11 mouse cellular contexts compared by ENCODE assay signal in the genomic region with DNA sequence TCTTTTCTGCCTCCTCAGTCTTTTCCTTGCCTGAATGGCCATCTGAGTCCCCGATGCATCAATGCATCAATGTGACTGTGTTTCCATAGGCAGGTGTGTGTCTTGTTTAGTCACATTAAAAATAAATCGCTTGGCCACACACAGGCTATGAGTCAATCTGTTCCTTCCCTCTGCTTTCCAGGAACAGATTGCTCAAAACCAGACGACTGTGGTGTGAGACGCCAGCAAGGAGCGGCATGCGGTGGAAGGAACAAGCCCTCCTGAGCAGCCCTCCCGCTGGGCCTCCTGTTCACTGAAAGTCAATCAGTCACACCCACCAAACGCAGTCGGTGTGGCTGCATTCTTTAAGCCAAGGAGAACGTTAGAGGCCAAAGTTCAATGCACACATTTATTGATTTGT. TPM values are rescaled to one million over a fixed set of nuclear protein-coding genes. Genes with fewer than 3 reads are reported as not detected.
DNase-seq lines count a peak whose midpoint lies in the region; ATAC-seq and TF ChIP-seq lines count a peak whose summit lies in the region.
"Had no signal": no experiment of that assay in that cellular context is flagged by ENCODE, and none has a peak within 500 bp of the region (broad histone marks: within the 10 kb centered on the region; RNA-seq: fewer than 3 reads in every experiment).

No protein-coding gene starts in this region.

- H3K27me3 ChIP-seq in hindbrain, embryonic 10.5 days (ENCODE audit: insufficient read depth, poor library complexity, severe bottlenecking), result peaks cover 9% of the 10 kb centered on the region; the same call in 1 of the 2 replicates
- H3K27me3 ChIP-seq in hindbrain, embryonic 12.5 days, result no peaks in the 10 kb centered on the region
- no peaks in the 10 kb centered on the region for H3K27me3 ChIP-seq in forebrain, postnatal 0 days (ENCODE audit: insufficient read depth, low read length)
- H3K27me3 ChIP-seq: limb, embryonic 12.5 days had no signal

- no peak overlapping the region for H3K4me3 ChIP-seq in hindbrain, embryonic 10.5 days
- H3K4me3 ChIP-seq in hindbrain, embryonic 12.5 days, result no peak overlapping the region
- no peak overlapping the region for H3K4me3 ChIP-seq in forebrain, postnatal 0 days (ENCODE audit: low read depth, low read length)
- H3K4me3 ChIP-seq: limb, embryonic 12.5 days had no signal

- no peak overlapping the region; the same call in 1 of the 2 replicates for H3K27ac ChIP-seq in hindbrain, embryonic 10.5 days
- H3K27ac ChIP-seq in hindbrain, embryonic 12.5 days, result no peak overlapping the region
- no peak overlapping the region for H3K27ac ChIP-seq in forebrain, postnatal 0 days (ENCODE audit: low read depth, low read length)
- H3K27ac ChIP-seq: limb, embryonic 12.5 days had no signal

- WGBS in hindbrain, embryonic 10.5 days, result 11% methylated on average over 10 of the region's 10 CpGs
- 9% methylated on average over 10 of the region's 10 CpGs for WGBS in hindbrain, embryonic 12.5 days
- WGBS in forebrain, postnatal 0 days, result 9% methylated on average over 10 of the region's 10 CpGs

- no peaks in the 10 kb centered on the region for H3K36me3 ChIP-seq in hindbrain, embryonic 10.5 days
- H3K36me3 ChIP-seq in hindbrain, embryonic 12.5 days, result no peaks in the 10 kb centered on the region
- H3K36me3 ChIP-seq in forebrain, postnatal 0 days (ENCODE audit: insufficient read depth), result no peaks in the 10 kb centered on the region
- H3K36me3 ChIP-seq: limb, embryonic 12.5 days had no signal

- DNase-seq in hindbrain, embryonic 10.5 days (ENCODE audit: low spot score), result peak; percentile 24
- peak; percentile 55 for DNase-seq in WW6 (ENCODE audit: low read depth, low spot score)
- DNase-seq in forebrain, postnatal 0 days, result peak; percentile 73
- DNase-seq in mesoderm, embryonic 11.5 days (ENCODE audit: low read depth, low spot score), result peak; percentile 68
- DNase-seq in heart, adult 8-10 months (ENCODE audit: low spot score), result no peak
- DNase-seq in spleen, adult 18-20 months, result no peak
- no peak for DNase-seq in adrenal gland, adult 2 months

- H3K4me1 ChIP-seq in hindbrain, embryonic 10.5 days (replicated peaks), result peaks cover 21% of the 10 kb centered on the region
- H3K4me1 ChIP-seq in hindbrain, embryonic 12.5 days, result peaks cover 5% of the 10 kb centered on the region
- H3K4me1 ChIP-seq in forebrain, postnatal 0 days (ENCODE audit: insufficient read depth), result peaks cover 10% of the 10 kb centered on the region

- no peak for TF ChIP-seq CTCF in forebrain, postnatal 0 days (IDR thresholded peaks at IDR 0.05; ENCODE audit: low read depth)

- no peak overlapping the region for H3K4me2 ChIP-seq in hindbrain, embryonic 12.5 days (replicated peaks)
- H3K4me2 ChIP-seq in forebrain, postnatal 0 days (ENCODE audit: low read depth), result no peak overlapping the region
- H3K4me2 ChIP-seq: limb, embryonic 12.5 days had no signal

- no peak overlapping the region for H3K9ac ChIP-seq in hindbrain, embryonic 12.5 days
- no peak overlapping the region for H3K9ac ChIP-seq in forebrain, postnatal 0 days
- H3K9ac ChIP-seq: limb, embryonic 12.5 days had no signal

- H3K9me3 ChIP-seq in hindbrain, embryonic 10.5 days, result no peaks in the 10 kb centered on the region
- no peaks in the 10 kb centered on the region for H3K9me3 ChIP-seq in hindbrain, embryonic 12.5 days (replicated peaks)
- H3K9me3 ChIP-seq in forebrain, postnatal 0 days (ENCODE audit: low read length), result no peaks in the 10 kb centered on the region
- H3K9me3 ChIP-seq: limb, embryonic 12.5 days had no signal

- ATAC-seq in hindbrain, embryonic 12.5 days (ENCODE audit: low FRiP score), result no peak
- ATAC-seq in forebrain, postnatal 0 days, result peak; percentile 63

RNA-seq across cellular contexts. Expression of a gene that starts 59.5 kb away (rescaled TPM):
- not detected in 2 replicates for polyA plus RNA-seq in hindbrain, embryonic 10.5 days (2016; fragmentation: Nextera tagmentation; extraction: Ambion mirVana)
- polyA plus RNA-seq in hindbrain, embryonic 12.5 days (2016; fragmentation: Nextera tagmentation; extraction: Ambion mirVana), result not detected in 2 replicates
- 0.19 TPM in 1 of 2 replicates, not detected in the other for total RNA-seq in forebrain, postnatal 0 days (2014; rRNA removed)
- polyA plus RNA-seq in forebrain, postnatal 0 days (2015; fragmentation: Nextera tagmentation; extraction: Ambion mirVana), result not detected in 2 replicates
- not detected for total RNA-seq in heart, adult 8-10 months (2022)
- total RNA-seq in adrenal gland, adult 2 months (2021), result not detected
- polyA plus RNA-seq in adrenal gland, adult 2 months (2012; rRNA removed), result not detected in 2 replicates
- total RNA-seq: MEL had no signal
- polyA plus RNA-seq: limb, embryonic 12.5 days; neural tube, embryonic 14.5 days had no signal

Comparison
In these comparisons a context has a peak if more than half of its experiments do, and no peak if none do; other contexts are left out.
1. DNase-seq: peak in hindbrain, embryonic 10.5 days (single experiment), WW6 (single experiment), forebrain, postnatal 0 days (single experiment) and mesoderm, embryonic 11.5 days (single experiment); none in heart, adult 8-10 months (single experiment), spleen, adult 18-20 months (0 of 2) and adrenal gland, adult 2 months (single experiment).